Mouse (Mus musculus) hindbrain, postnatal 0 days (tissue): ENCODE measurements at regions not wholly inside any gene's neighbourhood (a gene's known extent, or its start where the extent isn't known, plus 50 kb on each side); places are given as distances from the start of the nearest gene placed in this dataset.

Experiments
- ATAC-seq: fragments of 200-750 bp; cut with Nextera tagmentation; 2 replicates; pipeline ENCODE4 v1.8.0; 2017; ENCODE audit warnings: mild to moderate bottlenecking, moderate TSS enrichment, moderate library complexity
- DNase-seq: peaks from one replicate; pipeline ENCODE4 v3.0.0-alpha.2; 2015; ENCODE audit warnings: low spot score
- H3K27ac ChIP-seq: fragments of 300-500 bp; sonication (generic); 2 replicates; pipeline ENCODE4 v1.5.1; 2014; ENCODE audit warnings: mild to moderate bottlenecking
- H3K27me3 ChIP-seq: fragments of 300-500 bp; sonication (generic); 2 replicates; pipeline ENCODE4 v1.6.1; 2014; ENCODE audit warnings: low read length, mixed read lengths; ENCODE audit not compliant: insufficient read depth
- H3K36me3 ChIP-seq: fragments of 300-500 bp; sonication (generic); 2 replicates; pipeline ENCODE4 v1.6.1; 2014; ENCODE audit warnings: low read length, mixed read lengths; ENCODE audit not compliant: insufficient read depth
- H3K4me1 ChIP-seq: fragments of 300-500 bp; sonication (generic); 2 replicates; pipeline ENCODE4 v1.6.1; 2014; ENCODE audit warnings: antibody characterized with exemption, low read length, mixed read lengths; ENCODE audit not compliant: insufficient read depth
- H3K4me2 ChIP-seq: fragments of 300-500 bp; sonication (generic); 2 replicates; pipeline ENCODE4 v1.6.1; 2014; ENCODE audit warnings: low read depth, mild to moderate bottlenecking, low read length, moderate library complexity, mixed read lengths
- H3K4me3 ChIP-seq: fragments of 300-500 bp; sonication (generic); 2 replicates; pipeline ENCODE4 v1.5.1; 2014; ENCODE audit warnings: low read length
- H3K9ac ChIP-seq: fragments of 300-500 bp; sonication (generic); replicated peaks from 2 replicates; pipeline ENCODE4 v1.6.1; 2014; ENCODE audit warnings: mild to moderate bottlenecking, low read length, moderate library complexity, mixed read lengths
- H3K9me3 ChIP-seq: fragments of 300-500 bp; sonication (generic); 2 replicates; pipeline ENCODE4 v1.6.1; 2016; ENCODE audit warnings: low read length, mixed read lengths
- CTCF ChIP-seq: IDR thresholded peaks from 2 replicates; pipeline ENCODE4 v1.5.1; 2016; ENCODE audit warnings: antibody characterized with exemption, control low read depth, low read depth
- WGBS: fragments of 180-500 bp; shearing (Covaris S2); extraction: QIAGEN DNeasy Blood & Tissue Kit; methylation state at CpG from one replicate; pipeline ENCODE4 v1.1.7; 2014; 5-methylcytosine and 5-hydroxymethylcytosine counted together

- DNase-seq, result no peak
- ATAC-seq, result no peak
- Histone ChIP-seq H3K36me3 (no peaks in the 10 kb centered on the region), H3K27me3 (no peaks in the 10 kb centered on the region), H3K9ac (no peak overlapping the region), H3K9me3 (no peaks in the 10 kb centered on the region), H3K4me2 (no peak overlapping the region), H3K4me1 (peaks cover 6% of the 10 kb centered on the region; the same call in 1 of the 2 replicates), H3K27ac (no peak overlapping the region), H3K4me3 (no peak overlapping the region)
- 76% methylated on average over 4 of the region's 4 CpGs for WGBS
- TF ChIP-seq CTCF, result no peak
These were observed 69.6 kb upstream of the Slc35b4 start for GRCm38 (mm10) chr6:34246512-34246911.

DNA sequence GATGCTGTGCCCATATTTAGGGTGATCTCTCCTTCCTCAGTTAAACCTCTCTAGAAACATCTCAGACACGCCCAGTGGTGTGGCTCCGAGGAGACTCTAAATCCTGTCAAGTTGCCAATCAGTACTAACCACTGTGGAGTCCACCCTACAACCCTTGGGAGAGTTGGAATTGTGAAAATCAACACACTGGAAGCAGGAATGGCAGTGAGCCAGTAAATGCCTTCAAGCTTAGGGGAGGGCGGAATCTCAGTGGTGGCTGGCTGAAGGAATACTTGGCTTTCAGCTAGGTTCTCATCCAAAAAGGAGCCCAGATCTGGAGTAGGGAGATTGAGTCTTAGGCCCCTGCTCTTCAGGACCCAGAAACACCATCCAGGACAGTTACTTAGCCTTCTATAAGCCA is 66.1 kb upstream of the Slc35b4 start:
- Histone ChIP-seq H3K4me3 (no peak overlapping the region), H3K4me1 (peaks cover 6% of the 10 kb centered on the region; the same call in 1 of the 2 replicates), H3K9ac (no peak overlapping the region), H3K27me3 (no peaks in the 10 kb centered on the region), H3K36me3 (no peaks in the 10 kb centered on the region), H3K9me3 (no peaks in the 10 kb centered on the region), H3K27ac (no peak overlapping the region), H3K4me2 (no peak overlapping the region)
- WGBS, result 69% methylated on average over 3 of the region's 3 CpGs
- no peak for TF ChIP-seq CTCF
- ATAC-seq (no peak), DNase-seq (no peak)

DNA sequence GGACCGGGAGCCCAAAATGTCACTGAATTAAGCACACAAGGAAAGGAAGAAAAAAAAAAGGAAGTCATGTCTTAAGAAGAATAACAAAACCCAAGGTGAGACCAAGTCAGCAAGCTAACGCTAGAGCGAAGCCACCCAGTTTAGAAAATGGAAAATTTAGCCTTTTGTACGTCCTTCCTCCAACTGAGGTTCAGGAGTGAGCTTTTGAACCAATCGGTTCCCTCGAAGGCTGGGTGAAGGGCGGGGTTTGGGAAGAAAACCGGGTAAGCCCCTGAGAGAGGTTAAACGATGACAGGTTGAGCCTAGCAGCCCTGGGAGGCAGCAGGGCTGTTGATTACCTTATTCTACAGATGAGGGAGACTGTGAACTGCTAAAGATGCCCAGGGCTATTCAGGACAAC is 65.6 kb upstream of the Slc35b4 start:
- no peak for ATAC-seq
- H3K4me2 ChIP-seq, result no peak overlapping the region
- WGBS, result 26% methylated on average over 9 of the region's 9 CpGs

DNA sequence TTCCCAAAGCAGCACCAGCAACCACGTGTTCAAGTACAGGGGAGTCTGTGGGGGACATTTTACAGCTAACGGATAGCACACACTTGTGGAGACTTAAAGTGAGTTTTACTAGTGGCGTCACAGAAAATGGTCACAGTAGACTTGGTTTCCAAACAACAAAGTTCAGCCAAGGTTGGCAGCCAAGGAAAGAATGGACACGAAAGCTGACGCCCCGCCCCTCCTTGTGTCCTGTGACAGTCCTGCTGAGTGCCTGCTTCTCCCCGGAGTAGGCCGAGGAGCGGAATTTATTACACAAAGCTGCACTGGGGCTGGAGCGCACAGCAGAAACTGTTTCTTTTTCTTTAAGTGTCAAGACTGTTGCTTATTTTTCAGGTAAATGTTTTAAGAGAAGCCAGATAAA is 58.2 kb upstream of the Slc35b4 start:
- Histone ChIP-seq H3K4me1 (no peaks in the 10 kb centered on the region), H3K9me3 (no peaks in the 10 kb centered on the region), H3K9ac (no peak overlapping the region), H3K4me3 (no peak overlapping the region), H3K4me2 (no peak overlapping the region), H3K36me3 (no peaks in the 10 kb centered on the region), H3K27me3 (no peaks in the 10 kb centered on the region), H3K27ac (no peak overlapping the region)
- ATAC-seq, result no peak
- 32% methylated on average over 10 of the region's 10 CpGs for WGBS
- no peak for DNase-seq
- no peak for TF ChIP-seq CTCF

More for the DNA sequence above, 65.6 kb upstream of the Slc35b4 start:
- Histone ChIP-seq H3K4me3 (no peak overlapping the region), H3K9ac (no peak overlapping the region), H3K36me3 (no peaks in the 10 kb centered on the region), H3K4me1 (peaks cover 6% of the 10 kb centered on the region; the same call in 1 of the 2 replicates), H3K27ac (no peak overlapping the region), H3K9me3 (no peaks in the 10 kb centered on the region), H3K27me3 (no peaks in the 10 kb centered on the region)
- no peak for DNase-seq
- no peak for TF ChIP-seq CTCF

- H3K4me3 ChIP-seq, result no peak overlapping the region
- no peak overlapping the region for H3K27ac ChIP-seq
- H3K9ac ChIP-seq, result no peak overlapping the region
- WGBS, result 67% methylated on average over 5 of the region's 5 CpGs
- H3K36me3 ChIP-seq, result no peaks in the 10 kb centered on the region
- no peaks in the 10 kb centered on the region for H3K4me1 ChIP-seq
- no peak overlapping the region for H3K4me2 ChIP-seq
- H3K9me3 ChIP-seq, result no peaks in the 10 kb centered on the region
- no peak for DNase-seq
- TF ChIP-seq CTCF, result no peak
- ATAC-seq, result no peak
- no peaks in the 10 kb centered on the region for H3K27me3 ChIP-seq
These were observed 57.6 kb upstream of the Slc35b4 start for GRCm38 (mm10) chr6:34234443-34235020.

- 29% methylated on average over 13 of the region's 13 CpGs for WGBS
- TF ChIP-seq CTCF, result peak; percentile 88
- H3K4me3 ChIP-seq, result no peak overlapping the region
- H3K4me2 ChIP-seq, result no peak overlapping the region
- 0 out of 2 replicates have a peak, but pooled peaks have one; percentile 27 for ATAC-seq
- H3K9ac ChIP-seq, result no peak overlapping the region
- peak; percentile 88 for DNase-seq
- H3K36me3 ChIP-seq, result no peaks in the 10 kb centered on the region
- no peak overlapping the region for H3K27ac ChIP-seq
- no peaks in the 10 kb centered on the region for H3K4me1 ChIP-seq
- H3K9me3 ChIP-seq, result no peaks in the 10 kb centered on the region
- H3K27me3 ChIP-seq, result no peaks in the 10 kb centered on the region
These were observed 54.0 kb upstream of the Slc35b4 start for GRCm38 (mm10) chr6:34230768-34231381.

GRCm38 (mm10) chr6:34227131-34227530 is 50.2 kb upstream of the Slc35b4 start:
- Histone ChIP-seq H3K4me1 (no peaks in the 10 kb centered on the region), H3K27ac (no peak overlapping the region), H3K9me3 (no peaks in the 10 kb centered on the region), H3K4me3 (no peak overlapping the region), H3K36me3 (no peaks in the 10 kb centered on the region), H3K9ac (no peak overlapping the region), H3K27me3 (no peaks in the 10 kb centered on the region), H3K4me2 (no peak overlapping the region)
- DNase-seq (no peak), ATAC-seq (no peak)
- TF ChIP-seq CTCF, result no peak
- WGBS, result 87% methylated on average over 4 of the region's 4 CpGs
